14 mouse cellular contexts compared by ENCODE assay signal in genomic region chrX:142560209-142560912, GRCm38 (mm10).
DNase-seq lines count a peak whose midpoint lies in the region; ATAC-seq and TF ChIP-seq lines count a peak whose summit lies in the region.
"Had no signal": no experiment of that assay in that cellular context is flagged by ENCODE, and none has a peak within 500 bp of the region (broad histone marks: within the 10 kb centered on the region; RNA-seq: fewer than 3 reads in every experiment).

No protein-coding gene starts in this region.

- peaks cover 6% of the 10 kb centered on the region; the same call in 1 of the 2 replicates for H3K27me3 ChIP-seq in limb, embryonic 11.5 days (ENCODE audit: control insufficient read depth, insufficient read depth, low read length)
- peaks cover 82% of the 10 kb centered on the region for H3K27me3 ChIP-seq in limb, embryonic 10.5 days (ENCODE audit: low read depth, poor library complexity, severe bottlenecking)
- H3K27me3 ChIP-seq in CH12.LX (replicated peaks) = no peaks in the 10 kb centered on the region
- no peaks in the 10 kb centered on the region for H3K27me3 ChIP-seq in kidney, embryonic 14.5 days (ENCODE audit: control insufficient read depth, insufficient read depth, low read length)
- H3K27me3 ChIP-seq: stomach, embryonic 15.5 days had no signal

- H3K36me3 ChIP-seq in limb, embryonic 11.5 days (ENCODE audit: control insufficient read depth, insufficient read depth, low read length) = no peaks in the 10 kb centered on the region
- no peaks in the 10 kb centered on the region for H3K36me3 ChIP-seq in limb, embryonic 10.5 days
- no peaks in the 10 kb centered on the region for H3K36me3 ChIP-seq in CH12.LX (replicated peaks in 1 of 2; ENCODE audit: control insufficient read depth in 1 of 2, insufficient read depth in 1 of 2, low read length in 1 of 2)
- H3K36me3 ChIP-seq in kidney, embryonic 14.5 days (ENCODE audit: control insufficient read depth, insufficient read depth, low read length) = no peaks in the 10 kb centered on the region
- H3K36me3 ChIP-seq: embryonic facial prominence, embryonic 10.5 days; neural tube, embryonic 15.5 days; stomach, embryonic 15.5 days had no signal

- ATAC-seq in limb, embryonic 11.5 days (ENCODE audit: insufficient number of reproducible peaks, low FRiP score, low TSS enrichment, low read depth) = no peak
- ATAC-seq in kidney, embryonic 14.5 days (ENCODE audit: low FRiP score, low TSS enrichment) = peak; percentile 73; the same call in 1 of the 2 replicates

- TF ChIP-seq CTCF in CH12.LX (conservative IDR thresholded peaks at IDR 0.05 in 1 of 2, IDR thresholded peaks at IDR 0.05 in 1 of 2; ENCODE audit: low read depth in 2 of 2, low read length in 2 of 2) = peak in 1 of 2 experiments; percentile 40; a peak in 2 of 4 replicates

- H3K79me2 ChIP-seq in CH12.LX (replicated peaks; ENCODE audit: control insufficient read depth, extremely low read depth, insufficient read depth, poor library complexity, severe bottlenecking) = no peaks in the 10 kb centered on the region

- no peak overlapping the region for H3K27ac ChIP-seq in limb, embryonic 11.5 days (replicated peaks; ENCODE audit: low read depth, low read length)
- H3K27ac ChIP-seq in limb, embryonic 10.5 days = no peak overlapping the region
- H3K27ac ChIP-seq in CH12.LX (ENCODE audit: insufficient read depth, low read depth) = no peak overlapping the region
- H3K27ac ChIP-seq in kidney, embryonic 14.5 days (ENCODE audit: low read depth, low read length) = no peak overlapping the region
- H3K27ac ChIP-seq: embryonic facial prominence, embryonic 10.5 days; gastrocnemius, adult 2 months; neural tube, embryonic 15.5 days; stomach, embryonic 15.5 days had no signal

- no peak overlapping the region for H3K4me3 ChIP-seq in limb, embryonic 11.5 days (ENCODE audit: low read depth, low read length)
- H3K4me3 ChIP-seq in limb, embryonic 10.5 days = no peak overlapping the region
- no peak overlapping the region for H3K4me3 ChIP-seq in CH12.LX (replicated peaks in 1 of 3; ENCODE audit: low read depth in 2 of 3, low read length in 2 of 3, poor library complexity in 1 of 3)
- no peak overlapping the region for H3K4me3 ChIP-seq in kidney, embryonic 14.5 days (ENCODE audit: low read length)
- H3K4me3 ChIP-seq: embryonic facial prominence, embryonic 10.5 days; gastrocnemius, adult 2 months; neural tube, embryonic 15.5 days; stomach, embryonic 15.5 days had no signal

- no peak overlapping the region for H3K9ac ChIP-seq in limb, embryonic 11.5 days (ENCODE audit: low read length)
- no peak overlapping the region for H3K9ac ChIP-seq in CH12.LX (ENCODE audit: insufficient read depth, low read depth)
- no peak overlapping the region for H3K9ac ChIP-seq in kidney, embryonic 14.5 days (ENCODE audit: low read depth, low read length)
- H3K9ac ChIP-seq: neural tube, embryonic 15.5 days; stomach, embryonic 15.5 days had no signal

- H3K9me3 ChIP-seq in limb, embryonic 11.5 days (ENCODE audit: control insufficient read depth, low read length) = no peaks in the 10 kb centered on the region
- H3K9me3 ChIP-seq in limb, embryonic 10.5 days (replicated peaks) = no peaks in the 10 kb centered on the region
- no peaks in the 10 kb centered on the region for H3K9me3 ChIP-seq in CH12.LX (replicated peaks; ENCODE audit: low read length)
- H3K9me3 ChIP-seq in kidney, embryonic 14.5 days (ENCODE audit: control insufficient read depth, low read length) = no peaks in the 10 kb centered on the region
- H3K9me3 ChIP-seq: embryonic facial prominence, embryonic 10.5 days; neural tube, embryonic 15.5 days; stomach, embryonic 15.5 days had no signal

- H3K4me2 ChIP-seq in limb, embryonic 11.5 days (ENCODE audit: low read depth, severe bottlenecking) = no peak overlapping the region
- no peak overlapping the region for H3K4me2 ChIP-seq in CH12.LX (ENCODE audit: insufficient read depth, low read depth, poor library complexity, severe bottlenecking)
- H3K4me2 ChIP-seq in kidney, embryonic 14.5 days (replicated peaks; ENCODE audit: low read depth, low read length) = no peak overlapping the region
- H3K4me2 ChIP-seq: neural tube, embryonic 15.5 days; stomach, embryonic 15.5 days had no signal

- dilution Hi-C loops in CH12.LX (cut with MboI; ENCODE audit: extremely low pct_ligation_motif_present, extremely low pct_unique_long_range_greater_than_20kb, low sequenced_read_pairs) = no loop called here

- DNase-seq in adrenal gland, postnatal 36 days = peak; percentile 11 to 31
- DNase-seq in adrenal gland, adult 18-20 months (ENCODE audit: low spot score in 2 of 2) = no peak
- peak; percentile 22 for DNase-seq in limb, embryonic 11.5 days (ENCODE audit: low spot score)
- no peak for DNase-seq in limb, embryonic 10.5 days (ENCODE audit: low spot score)
- DNase-seq in CH12.LX (ENCODE audit: extremely low read depth) = no peak
- DNase-seq in thymus, postnatal 36 days = no peak
- DNase-seq in T-cell, adult 2 months (ENCODE audit: low spot score) = no peak
- DNase-seq: gastrocnemius, adult 2 months; midbrain, embryonic 14.5 days; right cerebral cortex, postnatal 4 days had no signal

- peak; percentile 40 for TF ChIP-seq RAD21 in CH12.LX (IDR thresholded peaks at IDR 0.05; ENCODE audit: low read depth, low read length)

- no peak for TF ChIP-seq POLR2A in CH12.LX (IDR thresholded peaks at IDR 0.05; ENCODE audit: low read depth, low read length)

- in situ Hi-C loops in CH12.LX (cut with MboI; ENCODE audit: low pct_ligation_motif_present, low pct_unique_long_range_greater_than_20kb, low sequenced_read_pairs) = loop anchor here (25.0 kb wide), 1 partner anchor 502 kb away; no protein-coding TSS in a partner anchor

- no peaks in the 10 kb centered on the region for H3K4me1 ChIP-seq in limb, embryonic 11.5 days (ENCODE audit: control insufficient read depth, insufficient read depth, low read length)
- no peaks in the 10 kb centered on the region for H3K4me1 ChIP-seq in limb, embryonic 10.5 days
- no peaks in the 10 kb centered on the region for H3K4me1 ChIP-seq in CH12.LX (ENCODE audit: control insufficient read depth in 1 of 2, insufficient read depth in 2 of 2)
- H3K4me1 ChIP-seq in kidney, embryonic 14.5 days (ENCODE audit: control insufficient read depth, insufficient read depth, low read length) = no peaks in the 10 kb centered on the region
- H3K4me1 ChIP-seq: embryonic facial prominence, embryonic 10.5 days; neural tube, embryonic 15.5 days; stomach, embryonic 15.5 days had no signal

- 61% methylated on average over 2 of the region's 2 CpGs for WGBS in limb, embryonic 11.5 days
- WGBS in limb, embryonic 10.5 days = 74% methylated on average over 2 of the region's 2 CpGs
- 45% methylated on average over 2 of the region's 2 CpGs for WGBS in kidney, embryonic 14.5 days

- TF ChIP-seq EP300 in CH12.LX (IDR thresholded peaks at IDR 0.05; ENCODE audit: low read length) = no peak

TF ChIP-seq in CH12.LX, 34 proteins besides CTCF, POLR2A, EP300 and RAD21:
- TF ChIP-seq TCF12 (IDR thresholded peaks at IDR 0.05; ENCODE audit: low read depth, low read length) = no peak
- TF ChIP-seq KAT2A (IDR thresholded peaks at IDR 0.05; ENCODE audit: insufficient replicate concordance, low read length) = no peak
- TF ChIP-seq TBP (conservative IDR thresholded peaks at IDR 0.05; ENCODE audit: low read depth, low read length) = no peak
- no peak for TF ChIP-seq CHD2 (IDR thresholded peaks at IDR 0.05; ENCODE audit: low read length)
- no peak for TF ChIP-seq MAX (IDR thresholded peaks at IDR 0.05; ENCODE audit: low read length)
- TF ChIP-seq SIN3A (IDR thresholded peaks at IDR 0.05; ENCODE audit: low read length) = no peak
- TF ChIP-seq SMC3 (IDR thresholded peaks at IDR 0.05; ENCODE audit: low read depth, low read length) = peak; percentile 28

Comparison
In these comparisons a context has a peak if more than half of its experiments do, and no peak if none do; other contexts are left out.
1. DNase-seq: peak in adrenal gland, postnatal 36 days (2 of 2) and limb, embryonic 11.5 days (single experiment); none in adrenal gland, adult 18-20 months (0 of 2), limb, embryonic 10.5 days (single experiment), CH12.LX (single experiment), thymus, postnatal 36 days (0 of 2) and T-cell, adult 2 months (single experiment).